In genomic region chr13:33959771-33960170, GRCm38 (mm10) we compare ENCODE assay signal across 30 mouse cellular contexts. TPM values are rescaled to one million over a fixed set of nuclear protein-coding genes. Genes with fewer than 3 reads are reported as not detected.
"Had no signal": no experiment of that assay in that cellular context is flagged by ENCODE, and none has a peak within 500 bp of the region (broad histone marks: within the 10 kb centered on the region; RNA-seq: fewer than 3 reads in every experiment).

No protein-coding gene starts in this region.

- H3K4me1 ChIP-seq: hindbrain, embryonic 13.5 days; hindbrain, embryonic 15.5 days; limb, embryonic 13.5 days; limb, embryonic 15.5 days had no signal

- DNase-seq: gastrocnemius, postnatal 14 days; gastrocnemius, postnatal 36 days; heart, adult 11 months; heart, adult 2 months; heart, postnatal 14 days; heart, postnatal 36 days; kidney, adult 11 months; kidney, adult 8-10 months; kidney, postnatal 10 days; kidney, postnatal 25 days; kidney, postnatal 4 days; left cerebral cortex, postnatal 4 days had no signal

- H3K9me3 ChIP-seq: heart, embryonic 13.5 days; heart, embryonic 15.5 days; hindbrain, embryonic 13.5 days; hindbrain, embryonic 15.5 days; limb, embryonic 13.5 days; limb, embryonic 15.5 days; liver, embryonic 12.5 days had no signal

- H3K27me3 ChIP-seq: heart, embryonic 13.5 days; heart, embryonic 15.5 days; hindbrain, embryonic 13.5 days; hindbrain, embryonic 15.5 days; limb, embryonic 13.5 days; limb, embryonic 15.5 days; liver, embryonic 12.5 days had no signal

- ATAC-seq: hindbrain, postnatal 0 days; intestine, embryonic 16.5 days; liver, embryonic 12.5 days had no signal

- H3K27ac ChIP-seq: heart, adult 2 months; heart, embryonic 13.5 days; heart, embryonic 15.5 days; hindbrain, embryonic 13.5 days; hindbrain, embryonic 15.5 days; hindbrain, postnatal 0 days; layer of hippocampus, adult 2 months; left cerebral cortex, adult 2 months; limb, embryonic 13.5 days; limb, embryonic 15.5 days; liver, embryonic 12.5 days; liver, embryonic 14.5 days had no signal

- H3K36me3 ChIP-seq: heart, embryonic 13.5 days; heart, embryonic 15.5 days; hindbrain, embryonic 13.5 days; hindbrain, embryonic 15.5 days; limb, embryonic 13.5 days; limb, embryonic 15.5 days; liver, embryonic 12.5 days had no signal

- H3K4me3 ChIP-seq: heart, adult 2 months; heart, embryonic 13.5 days; heart, embryonic 15.5 days; hindbrain, embryonic 13.5 days; hindbrain, embryonic 15.5 days; layer of hippocampus, adult 2 months; left cerebral cortex, adult 2 months; limb, embryonic 13.5 days; limb, embryonic 15.5 days; liver, embryonic 12.5 days had no signal

RNA-seq across cellular contexts. Expression of gene Serpinb6c, which starts 54.3 kb away (rescaled TPM):
- total RNA-seq: gastrocnemius, postnatal 36 days; heart, adult 2 months; heart, postnatal 36 days; hematopoietic stem cell, adult 5-6 weeks; hindbrain, postnatal 0 days had no signal
- polyA plus RNA-seq: heart, adult 2 months; heart, embryonic 11.5 days; heart, embryonic 13.5 days; heart, embryonic 15.5 days; heart, postnatal 0 days; hindbrain, embryonic 11.5 days; kidney, embryonic 14.5 days; liver, adult 2 months; liver, embryonic 12.5 days; liver, embryonic 14.5 days had no signal
